Mouse (Mus musculus) heart, embryonic 15.5 days (tissue): ENCODE data around the gene Apobec3. TPM values are rescaled to one million over a fixed set of nuclear protein-coding genes. Genes with fewer than 3 reads are reported as not detected.
"Not testable (repeated sequence)": the region's sequence is repeated elsewhere in the genome, so short reads cannot be mapped to it uniquely, and the experiment has no call there.

ENCODE experiments used
- ATAC-seq: fragments of 200-750 bp; cut with Nextera tagmentation; replicated peaks from 2 replicates; pipeline ENCODE4 v1.8.0; 2017; ENCODE audit warnings: low read depth, moderate TSS enrichment; ENCODE audit not compliant: insufficient number of reproducible peaks, insufficient read depth, low FRiP score
- H3K27ac ChIP-seq: fragments of 300-500 bp; sonication (generic); 2 replicates; pipeline ENCODE4 v1.5.1; 2015; ENCODE audit warnings: mild to moderate bottlenecking, inconsistent platforms
- H3K27me3 ChIP-seq: fragments of 300-500 bp; sonication (generic); 2 replicates; pipeline ENCODE4 v1.6.1; 2015; ENCODE audit warnings: inconsistent platforms
- H3K36me3 ChIP-seq: fragments of 300-500 bp; sonication (generic); 2 replicates; pipeline ENCODE4 v1.6.1; 2015; ENCODE audit warnings: mild to moderate bottlenecking, inconsistent platforms
- H3K4me1 ChIP-seq: fragments of 300-500 bp; sonication (generic); replicated peaks from 2 replicates; pipeline ENCODE4 v1.6.1; 2015; ENCODE audit warnings: inconsistent platforms
- H3K4me2 ChIP-seq: fragments of 300-500 bp; sonication (generic); 2 replicates; pipeline ENCODE4 v1.6.1; 2015; ENCODE audit warnings: inconsistent platforms, mild to moderate bottlenecking, moderate library complexity
- H3K4me3 ChIP-seq: fragments of 300-500 bp; sonication (generic); 2 replicates; pipeline ENCODE4 v1.5.1; 2015; ENCODE audit warnings: mild to moderate bottlenecking, inconsistent platforms
- H3K9ac ChIP-seq: fragments of 300-500 bp; sonication (generic); 2 replicates; pipeline ENCODE4 v1.6.1; 2015; ENCODE audit warnings: mild to moderate bottlenecking, inconsistent platforms
- H3K9me3 ChIP-seq: fragments of 300-500 bp; sonication (generic); replicated peaks from 2 replicates; pipeline ENCODE4 v1.6.1; 2016; ENCODE audit warnings: inconsistent platforms
- WGBS: fragments of 180-500 bp; shearing (Covaris S2); methylation state at CpG from one replicate; pipeline ENCODE4 v1.1.7; 2015; ENCODE audit warnings: mixed read lengths; 5-methylcytosine and 5-hydroxymethylcytosine counted together
- polyA plus RNA-seq: library from polyadenylated mRNA; unstranded; fragments of >200 nt; fragmentation: Nextera tagmentation; extraction: Ambion mirVana; gene quantifications from 2 replicates; pipeline ENCODE4 v1.2.1, GENCODE M21; 2015

Apobec3 gene
- polyA plus RNA-seq, 1 experiment from 2014 or later = 13.8 TPM

GRCm38 (mm10) chr15:79939020-79939419, 47.6 kb downstream of the Apobec3 start:
- Histone ChIP-seq H3K4me2 (no peak overlapping the region), H3K27ac (no peak overlapping the region), H3K4me3 (no peak overlapping the region), H3K9me3 (no peaks in the 10 kb centered on the region), H3K27me3 (peaks cover 27% of the 10 kb centered on the region), H3K36me3 (no peaks in the 10 kb centered on the region), H3K9ac (no peak overlapping the region), H3K4me1 (peaks cover 3% of the 10 kb centered on the region; the same call in 1 of the 2 replicates)
- no peak for ATAC-seq
- WGBS = 80% methylated on average over 12 of the region's 12 CpGs

- H3K9ac ChIP-seq, H3K4me2 ChIP-seq, H3K4me3 ChIP-seq, ATAC-seq, H3K4me1 ChIP-seq, H3K36me3 ChIP-seq, H3K27ac ChIP-seq, H3K9me3 ChIP-seq: not testable (repeated sequence)
- peaks cover 24% of the 10 kb centered on the region for H3K27me3 ChIP-seq
- WGBS = 76% methylated on average over 6 of the region's 7 CpGs
These were observed 48.0 kb downstream of the Apobec3 start for GRCm38 (mm10) chr15:79939501-79939900.

DNA sequence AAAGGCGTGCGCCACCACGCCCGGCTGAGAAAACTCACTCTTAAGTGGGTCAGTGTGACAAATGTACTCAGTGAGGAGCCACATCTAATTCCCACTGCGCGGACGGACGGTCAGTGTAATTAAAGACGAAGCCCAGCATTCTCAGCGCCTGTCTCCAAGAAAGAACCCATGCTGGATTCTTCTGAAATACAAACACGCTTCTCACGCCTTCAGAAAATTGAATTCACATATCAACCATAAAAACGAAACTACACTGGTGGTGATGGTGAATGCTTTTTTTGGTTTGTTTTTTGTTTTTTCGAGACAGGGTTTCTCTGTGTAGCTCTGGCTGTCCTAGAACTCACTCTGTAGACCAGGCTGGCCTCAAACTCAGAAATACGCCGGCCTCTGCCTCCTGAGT, 48.5 kb downstream of the Apobec3 start:
- Histone ChIP-seq H3K27ac (no peak overlapping the region), H3K9ac (no peak overlapping the region), H3K4me3 (no peak overlapping the region), H3K4me2 (no peak overlapping the region), H3K27me3 (peaks cover 24% of the 10 kb centered on the region), H3K9me3 (no peaks in the 10 kb centered on the region), H3K4me1 (no peaks in the 10 kb centered on the region; the same call in 1 of the 2 replicates), H3K36me3 (no peaks in the 10 kb centered on the region)
- 85% methylated on average over 16 of the region's 16 CpGs for WGBS
- no peak for ATAC-seq

GRCm38 (mm10) chr15:79940932-79941331, 49.5 kb downstream of the Apobec3 start:
- Histone ChIP-seq H3K9me3 (no peaks in the 10 kb centered on the region), H3K4me1 (no peaks in the 10 kb centered on the region), H3K27ac (no peak overlapping the region), H3K27me3 (peaks cover 16% of the 10 kb centered on the region), H3K4me2 (no peak overlapping the region), H3K9ac (no peak overlapping the region), H3K36me3 (no peaks in the 10 kb centered on the region), H3K4me3 (no peak overlapping the region)
- ATAC-seq = no peak
- WGBS = 18% methylated on average over 8 of the region's 8 CpGs

- 86% methylated on average over 6 of the region's 6 CpGs for WGBS
- Histone ChIP-seq H3K4me1 (peaks cover 3% of the 10 kb centered on the region; the same call in 1 of the 2 replicates), H3K27me3 (peaks cover 11% of the 10 kb centered on the region), H3K27ac (no peak overlapping the region), H3K4me3 (no peak overlapping the region), H3K36me3 (no peaks in the 10 kb centered on the region), H3K9me3 (no peaks in the 10 kb centered on the region), H3K4me2 (no peak overlapping the region), H3K9ac (no peak overlapping the region)
- ATAC-seq = no peak
These were observed 51.1 kb downstream of the Apobec3 start for GRCm38 (mm10) chr15:79942541-79942940.

DNA sequence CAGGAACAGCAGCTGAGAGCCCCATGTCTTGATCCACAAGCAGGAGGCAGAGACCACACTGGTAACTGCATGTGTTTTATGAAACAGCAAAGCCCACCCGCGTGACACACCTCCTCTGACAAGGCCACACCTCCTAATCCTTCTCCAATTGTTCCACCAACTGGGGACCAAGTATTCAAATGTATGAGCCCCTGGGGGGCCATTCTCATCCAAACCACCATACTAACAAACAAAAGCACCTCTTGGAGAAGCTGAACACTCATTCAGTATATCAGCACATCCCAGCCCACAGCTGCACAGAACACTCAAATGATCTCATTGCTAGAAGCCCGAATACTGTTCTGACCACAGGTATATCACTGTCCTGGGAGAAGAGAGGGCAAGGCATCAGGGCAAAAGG, 52.1 kb downstream of the Apobec3 start:
- H3K9ac ChIP-seq = no peak overlapping the region
- H3K9me3 ChIP-seq = no peaks in the 10 kb centered on the region
- H3K27ac ChIP-seq = no peak overlapping the region
- H3K27me3 ChIP-seq = peaks cover 11% of the 10 kb centered on the region
- no peak overlapping the region for H3K4me3 ChIP-seq
- ATAC-seq = no peak
- H3K4me1 ChIP-seq = peaks cover 3% of the 10 kb centered on the region; the same call in 1 of the 2 replicates
- H3K4me2 ChIP-seq = no peak overlapping the region
- 83% methylated on average over 3 of the region's 3 CpGs for WGBS
- H3K36me3 ChIP-seq = no peaks in the 10 kb centered on the region

DNA sequence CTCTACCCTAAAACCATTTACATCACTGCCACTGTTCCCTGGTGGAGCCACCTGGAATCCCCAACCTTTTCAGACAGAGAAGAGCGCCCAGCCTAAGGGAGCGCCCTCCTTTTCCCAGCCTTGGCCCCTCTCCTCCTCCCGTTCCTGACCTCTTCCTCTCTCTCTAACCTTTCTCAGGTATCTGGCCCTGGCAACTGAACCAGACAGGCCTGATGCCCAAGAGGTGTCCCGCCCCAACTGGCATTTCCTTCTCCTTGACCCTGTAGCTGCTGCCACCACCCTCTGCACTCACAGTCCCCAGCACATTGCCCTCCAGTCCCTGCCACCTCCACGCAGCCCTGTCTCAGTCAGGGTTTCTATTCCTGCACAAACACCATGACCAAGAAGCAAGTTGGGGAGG, 53.5 kb downstream of the Apobec3 start:
- 79% methylated on average over 5 of the region's 5 CpGs for WGBS
- Histone ChIP-seq H3K4me1 (peaks cover 11% of the 10 kb centered on the region), H3K36me3 (no peaks in the 10 kb centered on the region), H3K27me3 (peaks cover 8% of the 10 kb centered on the region; the same call in 1 of the 2 replicates), H3K9me3 (no peaks in the 10 kb centered on the region), H3K4me3 (no peak overlapping the region), H3K27ac (no peak overlapping the region), H3K9ac (no peak overlapping the region), H3K4me2 (no peak overlapping the region)
- no peak for ATAC-seq

DNA sequence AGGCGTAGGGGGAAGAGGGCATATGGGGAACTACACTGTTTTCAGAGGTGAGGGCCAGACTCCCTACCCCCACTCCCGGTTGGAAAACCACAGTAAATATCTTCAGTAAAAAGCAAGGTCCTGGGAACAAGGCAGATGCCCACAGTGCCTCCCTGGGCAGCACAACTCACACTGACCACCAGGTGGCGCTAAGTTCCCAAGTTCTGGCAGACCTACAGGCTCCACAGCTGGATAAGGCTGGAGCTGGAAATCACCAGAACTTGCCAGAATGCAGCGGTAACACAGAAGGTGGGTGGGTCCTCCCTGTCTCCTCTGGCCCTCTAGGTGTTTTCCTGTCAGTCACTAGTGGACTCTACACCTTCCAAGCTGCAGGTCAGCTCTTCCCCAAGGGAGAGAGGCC, 54.6 kb downstream of the Apobec3 start:
- Histone ChIP-seq H3K4me1 (peaks cover 22% of the 10 kb centered on the region), H3K4me2 (no peak overlapping the region), H3K36me3 (no peaks in the 10 kb centered on the region), H3K27ac (no peak overlapping the region), H3K9me3 (no peaks in the 10 kb centered on the region), H3K27me3 (peaks cover 8% of the 10 kb centered on the region; the same call in 1 of the 2 replicates), H3K9ac (no peak overlapping the region), H3K4me3 (no peak overlapping the region)
- WGBS = 9% methylated on average over 4 of the region's 4 CpGs
- ATAC-seq = peak; percentile 38; the same call in 1 of the 2 replicates

GRCm38 (mm10) chr15:79946790-79947189, 55.3 kb downstream of the Apobec3 start:
- peaks cover 29% of the 10 kb centered on the region for H3K4me1 ChIP-seq
- H3K36me3 ChIP-seq = no peaks in the 10 kb centered on the region
- ATAC-seq = no peak
- no peak overlapping the region for H3K27ac ChIP-seq
- no peak overlapping the region for H3K4me3 ChIP-seq
- no peak overlapping the region for H3K4me2 ChIP-seq
- H3K9ac ChIP-seq = no peak overlapping the region
- whole genome bisulfite sequencing = 59% methylated on average over 9 of the region's 9 CpGs
- H3K9me3 ChIP-seq = no peaks in the 10 kb centered on the region
- peaks cover 8% of the 10 kb centered on the region; the same call in 1 of the 2 replicates for H3K27me3 ChIP-seq

DNA sequence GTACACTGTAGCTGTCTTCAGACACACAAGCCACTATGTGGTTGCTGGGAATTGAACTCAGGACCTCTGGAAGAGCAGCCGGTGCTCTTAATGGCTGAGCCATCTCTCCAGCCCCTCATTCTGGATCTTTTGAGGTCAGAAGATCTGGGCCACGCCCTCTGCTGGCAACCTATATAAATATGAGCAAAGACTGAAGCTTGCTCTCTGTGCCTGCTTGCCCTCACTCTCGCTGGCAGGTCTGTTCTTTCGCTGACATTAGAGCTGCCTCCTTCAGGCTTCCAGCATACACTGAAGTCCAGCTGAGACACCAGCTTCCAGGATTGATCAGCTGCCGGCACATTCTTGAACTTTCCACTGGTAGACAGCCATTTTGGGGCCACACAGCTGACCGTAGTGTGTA, 56.2 kb downstream of the Apobec3 start:
- peaks cover 8% of the 10 kb centered on the region; the same call in 1 of the 2 replicates for H3K27me3 ChIP-seq
- H3K27ac ChIP-seq = no peak overlapping the region
- peaks cover 38% of the 10 kb centered on the region for H3K4me1 ChIP-seq
- no peak overlapping the region for H3K4me3 ChIP-seq
- no peak overlapping the region for H3K9ac ChIP-seq
- no peak overlapping the region for H3K4me2 ChIP-seq
- ATAC-seq = no peak
- no peaks in the 10 kb centered on the region for H3K36me3 ChIP-seq
- H3K9me3 ChIP-seq = no peaks in the 10 kb centered on the region
- 67% methylated on average over 6 of the region's 6 CpGs for WGBS

DNA sequence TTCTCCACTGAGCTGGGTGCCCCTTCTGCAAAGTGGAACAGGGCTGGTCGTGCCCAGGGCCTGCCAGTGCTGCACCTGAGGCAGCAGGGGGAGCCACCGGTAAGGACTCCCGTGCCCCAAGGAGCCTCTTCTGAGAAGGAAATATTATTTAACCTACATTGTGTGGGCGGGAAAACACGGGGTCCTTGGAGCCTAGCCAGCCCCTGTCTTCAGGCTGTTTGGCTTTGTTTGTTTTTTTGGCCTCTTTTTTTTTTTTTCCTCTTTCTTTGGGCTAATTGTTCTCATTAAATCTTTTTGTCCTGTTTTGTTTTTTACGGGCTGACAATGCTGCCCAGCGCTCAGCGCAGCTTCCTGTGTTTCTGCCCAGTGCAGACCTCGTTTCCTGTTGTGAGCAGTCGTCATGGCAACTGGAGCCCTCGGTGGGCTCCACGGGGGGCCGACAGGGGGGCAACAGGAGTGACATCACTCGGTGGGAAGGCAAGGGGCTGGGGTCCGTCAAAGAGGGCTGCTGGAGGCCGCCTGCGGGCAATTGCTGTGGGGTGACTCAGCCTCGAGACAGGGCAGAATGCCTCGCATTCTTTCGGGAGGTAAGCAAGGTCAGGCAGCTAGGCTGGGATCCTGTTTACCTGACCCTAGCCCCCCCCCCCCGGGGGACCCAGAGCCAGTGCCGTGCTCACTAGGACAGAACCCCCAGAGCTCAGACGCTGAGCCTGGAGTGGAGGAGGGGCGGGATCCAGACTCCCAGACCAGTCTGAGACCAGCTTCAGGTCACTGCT, 59.0 kb downstream of the Apobec3 start:
- H3K27me3 ChIP-seq = no peaks in the 10 kb centered on the region
- peak overlapping the region; percentile 46 for H3K9ac ChIP-seq
- peak; percentile 33 for ATAC-seq
- no peaks in the 10 kb centered on the region for H3K9me3 ChIP-seq
- peak overlapping the region; percentile 71 for H3K27ac ChIP-seq
- peaks cover 46% of the 10 kb centered on the region for H3K4me1 ChIP-seq
- no peaks in the 10 kb centered on the region for H3K36me3 ChIP-seq
- H3K4me3 ChIP-seq = peak overlapping the region; percentile 39
- 4% methylated on average over 24 of the region's 24 CpGs for WGBS
- peak overlapping the region; percentile 67 for H3K4me2 ChIP-seq

GRCm38 (mm10) chr15:79951226-79951625, 59.8 kb downstream of the Apobec3 start:
- H3K9ac ChIP-seq = no peak overlapping the region
- no peak overlapping the region for H3K4me2 ChIP-seq
- H3K4me3 ChIP-seq = no peak overlapping the region

More at GRCm38 (mm10) chr15:79951226-79951625, 59.8 kb downstream of the Apobec3 start:
- Histone ChIP-seq H3K9me3 (no peaks in the 10 kb centered on the region), H3K36me3 (no peaks in the 10 kb centered on the region), H3K27me3 (no peaks in the 10 kb centered on the region), H3K4me1 (peaks cover 45% of the 10 kb centered on the region), H3K27ac (peak overlapping the region; percentile 71)
- ATAC-seq = no peak
- WGBS = 63% methylated on average over 6 of the region's 6 CpGs
